Mouse (Mus musculus) mature B cell (primary cell): Measurements from ENCODE around the gene Gm34653.

ENCODE experiments used
- in situ Hi-C: fragments of 300-500 bp; cut with MboI; formaldehyde crosslinking; loops from 2 replicates; pipeline ENCODE4 v1.14.3; 2019

Gm34653 gene

GRCm38 (mm10) chr2:34884186-34884585 lies 51.4 kb downstream of the Gm34653 start:
- in situ Hi-C loops: no loop called here
